Mouse (Mus musculus): ENCODE results near the gene Hoxc5.

The Hoxc5 gene

GRCm38 (mm10) chr15:102945185-102946077 is 21.8 kb upstream of the Hoxc5 start:
- no peak for DNase-seq (ENCODE audit: low spot score)

DNA sequence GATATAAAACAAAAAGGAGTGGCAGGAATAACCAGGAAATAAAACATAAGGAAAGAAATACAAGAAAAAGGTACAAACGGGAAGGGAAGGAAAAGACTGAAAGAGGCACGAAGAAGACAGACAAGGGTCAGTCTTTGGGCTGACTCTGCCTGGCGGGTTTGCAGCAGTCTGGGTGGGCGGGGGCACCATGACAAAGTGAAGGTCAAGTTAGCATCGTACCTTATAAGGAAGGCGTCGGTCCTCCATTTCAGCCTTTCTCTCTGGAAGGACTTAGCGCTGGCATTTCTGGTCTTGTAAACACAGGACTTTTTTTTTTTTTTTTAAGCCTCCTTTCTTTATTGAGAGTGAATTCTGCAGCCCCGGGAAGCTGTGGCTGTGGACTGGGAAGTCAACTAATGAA is 20.0 kb upstream of the Hoxc5 start:
- no peak for DNase-seq (ENCODE audit: low spot score)

DNA sequence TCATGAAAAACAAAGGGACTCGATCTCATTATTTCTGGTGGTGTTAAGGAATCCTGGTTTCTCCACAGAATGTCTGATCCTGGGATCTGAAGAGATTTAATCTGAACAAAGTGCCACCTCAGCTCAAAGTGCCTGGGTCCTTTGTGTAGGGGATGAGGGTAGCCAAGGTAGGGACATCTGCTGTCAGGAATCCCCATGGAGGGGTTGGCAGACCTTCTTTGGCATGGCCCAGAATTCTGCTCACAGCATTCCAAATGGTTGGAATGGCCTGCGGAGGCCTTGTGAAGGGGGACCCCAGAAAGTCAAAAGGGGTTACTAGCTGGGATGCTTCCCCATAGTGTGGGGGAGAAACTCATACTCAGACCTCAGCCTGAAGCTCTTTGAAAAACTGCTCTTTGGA is 18.4 kb upstream of the Hoxc5 start:
- no peak for DNase-seq (ENCODE audit: low spot score)

DNA sequence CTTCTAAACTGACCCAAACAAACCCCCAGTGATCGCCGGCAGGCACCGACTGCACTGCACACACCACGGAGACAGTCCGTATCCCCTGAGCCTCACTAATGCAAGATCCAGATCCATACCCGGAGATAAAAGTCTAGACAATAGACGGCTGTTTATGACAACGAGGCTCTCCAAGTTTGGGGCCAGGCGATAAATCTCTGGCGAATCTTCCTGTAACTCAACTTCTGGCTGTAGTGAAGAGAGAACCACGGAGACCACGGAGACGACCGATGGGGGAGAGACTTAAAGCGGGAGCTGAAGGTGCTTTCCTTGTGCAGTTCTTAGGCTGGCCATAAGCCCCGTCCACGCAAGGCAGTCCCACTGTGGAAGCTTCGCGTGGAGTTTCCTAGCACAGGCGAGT is 17.5 kb upstream of the Hoxc5 start:
- DNase-seq (ENCODE audit: low spot score): no peak

GRCm38 (mm10) chr15:102950877-102951276 is 16.4 kb upstream of the Hoxc5 start:
- DNase-seq (ENCODE audit: low spot score): no peak

DNA sequence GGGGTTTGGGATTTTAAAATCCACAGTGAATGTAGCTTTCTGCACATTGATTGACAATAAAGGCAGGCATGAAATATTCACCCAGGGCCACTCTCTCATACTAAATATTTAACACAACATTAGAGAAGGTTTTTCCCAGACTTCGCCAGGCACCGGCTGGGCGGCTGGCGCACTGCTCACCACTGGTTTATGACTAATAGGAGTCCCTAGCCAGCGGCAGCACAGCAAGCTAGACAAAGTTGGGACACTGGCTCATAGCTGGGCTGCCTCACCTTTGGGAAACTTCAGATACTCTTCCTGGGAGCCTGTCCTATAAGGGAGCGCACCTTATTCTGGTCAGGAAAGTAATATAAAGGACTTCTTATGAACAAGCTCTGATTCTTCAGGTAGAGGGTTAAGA is 13.7 kb upstream of the Hoxc5 start:
- DNase-seq (ENCODE audit: low spot score): no peak

GRCm38 (mm10) chr15:102954192-102955006 is 12.8 kb upstream of the Hoxc5 start, which contains the start of gene Hoxc11:
Gene Hoxc11 (plus strand): TSS chr15:102954427.
- no peak for DNase-seq (ENCODE audit: low spot score)

- DNase-seq (ENCODE audit: low spot score): no peak
Observed at GRCm38 (mm10) chr15:102955007-102955382, 12.2 kb upstream of the Hoxc5 start.

GRCm38 (mm10) chr15:102955833-102956640 is 11.2 kb upstream of the Hoxc5 start:
- no peak for DNase-seq (ENCODE audit: low spot score)

- DNase-seq (ENCODE audit: low spot score): no peak
Observed at GRCm38 (mm10) chr15:102956906-102957305, 10.3 kb upstream of the Hoxc5 start.

DNA sequence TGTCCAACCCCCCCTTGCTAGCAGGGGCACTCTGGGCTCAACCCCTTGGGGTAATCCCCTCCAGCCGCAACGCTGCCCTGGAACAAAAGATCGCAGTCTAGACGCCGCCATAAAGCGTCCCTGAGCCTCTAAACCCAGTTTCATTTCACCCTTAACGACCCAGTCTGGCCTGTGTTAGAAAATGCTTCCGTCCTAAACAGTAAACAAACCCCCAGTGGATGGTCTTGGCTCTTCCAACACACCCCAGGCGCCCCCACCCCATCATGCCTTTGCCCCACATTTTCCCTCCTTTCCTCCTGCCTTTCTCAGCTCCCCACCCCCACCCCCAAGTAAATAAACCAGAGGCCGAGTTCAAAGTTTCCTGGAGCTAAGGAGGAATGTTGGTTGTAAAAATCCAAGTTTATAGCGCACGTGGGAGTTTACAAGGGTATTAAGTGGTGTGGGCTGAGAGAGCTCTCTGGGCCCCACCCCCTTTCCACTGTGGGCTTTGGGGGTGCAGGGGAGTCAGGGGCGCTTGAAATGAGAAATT is 7.5 kb upstream of the Hoxc5 start:
- DNase-seq (ENCODE audit: low spot score): no peak

DNA sequence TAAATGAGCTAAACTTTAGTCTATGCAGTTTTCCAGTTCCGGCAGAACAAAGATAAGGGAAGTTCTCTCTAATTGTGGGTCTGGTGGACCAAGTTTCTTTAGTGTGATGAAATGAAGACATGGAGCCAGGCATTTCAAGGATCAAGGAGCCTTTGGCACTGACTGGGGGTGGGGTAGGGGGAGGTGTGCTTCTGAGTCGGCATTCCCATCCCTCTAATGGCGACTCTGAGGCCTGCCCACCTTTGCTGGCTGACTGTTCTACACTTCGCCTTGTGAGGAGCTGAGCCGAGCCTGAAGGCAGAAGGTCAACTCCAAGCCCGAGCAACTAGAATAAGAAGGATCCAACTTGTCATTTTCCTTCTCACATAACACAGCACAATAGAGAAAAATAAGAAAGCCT is 5.5 kb upstream of the Hoxc5 start:
- no peak for DNase-seq (ENCODE audit: low spot score)

DNA sequence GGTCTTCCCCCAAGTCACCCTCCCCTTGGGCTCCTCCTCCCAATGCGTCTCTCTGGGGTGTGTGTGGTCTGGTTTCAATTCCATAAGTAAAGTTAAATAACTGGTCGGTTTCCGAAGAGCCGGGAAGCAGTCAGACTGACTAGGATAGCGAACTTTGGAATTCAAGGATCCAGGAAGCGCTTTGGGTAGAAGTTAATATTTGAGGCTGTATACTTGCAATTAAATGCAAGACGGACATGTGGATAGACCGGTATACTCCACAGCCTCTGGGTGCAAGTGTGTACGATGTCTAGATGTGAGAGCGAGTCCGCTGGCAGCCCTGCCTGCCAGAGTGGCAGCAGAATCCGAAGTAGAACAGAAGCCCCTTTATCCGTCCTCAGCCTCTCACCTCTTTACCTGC is 4.8 kb upstream of the Hoxc5 start:
- DNase-seq (ENCODE audit: low spot score): no peak

DNA sequence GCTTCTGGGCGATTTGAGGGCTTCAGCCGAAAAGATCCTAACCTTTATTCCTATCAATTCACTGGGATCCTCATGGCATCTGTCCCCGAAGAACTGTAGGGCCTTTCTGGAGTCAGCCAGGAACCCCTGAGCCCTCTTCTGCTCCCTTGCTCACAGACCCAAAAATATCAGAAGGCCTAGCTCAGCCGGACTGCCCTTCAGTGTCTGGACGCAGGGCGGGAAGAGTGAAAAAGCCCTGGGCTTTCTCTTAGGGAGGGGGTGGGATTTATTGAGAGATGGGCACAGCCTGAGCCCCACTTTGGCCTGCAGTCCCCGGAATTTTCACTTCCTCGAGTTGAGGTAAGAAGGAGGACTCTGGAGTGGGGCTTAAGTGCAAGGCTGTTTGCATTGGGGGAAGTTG is 4.0 kb upstream of the Hoxc5 start:
- no peak for DNase-seq (ENCODE audit: low spot score)

GRCm38 (mm10) chr15:102963671-102964640 is 3.3 kb upstream of the Hoxc5 start:
- no peak for DNase-seq (ENCODE audit: low spot score)

DNA sequence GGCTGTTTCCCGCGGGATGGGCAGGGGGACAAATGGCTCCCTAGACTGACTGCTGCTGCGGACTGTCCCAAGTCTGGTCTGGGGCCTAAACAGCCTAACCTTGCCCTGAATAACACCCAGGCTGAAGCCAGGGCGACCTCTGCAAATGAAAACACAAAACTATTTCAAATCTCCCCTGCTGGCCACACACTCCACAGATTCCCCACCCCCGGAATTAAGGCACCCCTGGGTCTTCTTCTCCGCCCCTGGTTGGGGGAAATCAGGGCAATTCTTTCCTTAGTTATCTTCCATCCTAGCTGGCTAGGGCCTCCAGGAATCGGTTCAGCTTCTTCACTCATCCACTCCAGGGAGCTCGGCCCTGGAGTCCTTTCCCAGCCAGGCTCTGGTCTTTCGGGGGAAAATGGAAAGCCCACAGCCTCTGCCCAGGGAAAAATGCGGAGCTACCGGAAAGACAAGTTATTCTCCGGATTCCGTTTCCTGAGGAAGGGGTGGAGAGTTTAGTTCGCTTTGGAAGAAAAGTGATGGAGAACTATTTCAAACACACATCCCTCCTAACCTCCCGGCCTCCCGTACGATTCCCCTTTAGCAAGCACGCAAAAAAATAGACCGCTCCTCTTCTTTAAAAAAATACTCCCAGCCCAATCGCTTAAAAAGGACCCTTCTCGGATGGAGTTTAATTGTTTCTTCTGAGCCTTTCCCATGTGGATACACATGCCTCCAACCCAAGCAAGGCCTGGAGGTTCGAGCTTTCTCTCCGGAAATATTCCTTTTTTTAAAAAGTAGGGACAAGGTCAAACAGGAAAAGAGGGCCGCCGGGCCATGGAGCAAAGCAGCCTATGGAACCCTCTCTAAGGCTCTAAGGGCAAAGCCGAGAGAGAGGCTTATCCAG is 2.0 kb upstream of the Hoxc5 start:
- DNase-seq (ENCODE audit: low spot score): no peak

GRCm38 (mm10) chr15:102965892-102966775 is 1.1 kb upstream of the Hoxc5 start:
- peak; percentile 75 for DNase-seq (ENCODE audit: low spot score)

DNA sequence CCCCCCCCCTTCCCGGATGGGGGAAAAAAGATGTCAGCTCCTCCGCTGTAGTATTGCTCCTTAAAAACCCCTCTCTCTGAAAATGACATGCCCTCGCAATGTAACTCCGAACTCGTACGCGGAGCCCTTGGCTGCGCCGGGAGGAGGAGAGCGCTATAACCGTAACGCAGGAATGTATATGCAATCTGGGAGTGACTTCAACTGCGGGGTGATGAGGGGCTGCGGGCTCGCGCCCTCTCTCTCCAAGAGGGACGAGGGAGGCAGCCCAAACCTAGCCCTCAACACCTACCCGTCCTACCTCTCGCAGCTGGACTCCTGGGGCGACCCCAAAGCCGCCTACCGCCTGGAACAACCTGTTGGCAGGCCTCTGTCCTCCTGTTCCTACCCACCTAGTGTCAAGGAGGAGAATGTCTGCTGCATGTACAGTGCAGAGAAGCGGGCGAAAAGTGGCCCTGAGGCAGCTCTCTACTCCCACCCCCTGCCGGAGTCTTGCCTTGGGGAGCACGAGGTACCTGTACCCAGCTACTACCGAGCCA is 399 bp upstream of the Hoxc5 start, which contains the start of gene Hoxc10:
TSS of gene Hoxc10 (plus strand) at position 21 of the 536 bp plus-strand sequence.
- DNase-seq (ENCODE audit: low spot score): no peak

Data from T-cell, adult 2 months (primary cell).